Mouse (Mus musculus): ENCODE measurements around the gene Lonp1.
"Not testable (repeated sequence)": the region's sequence is repeated elsewhere in the genome, so short reads cannot be mapped to it uniquely, and the experiment has no call there.

Gene Lonp1

GRCm38 (mm10) chr17:56626754-56627470, at the start of gene Lonp1:
Gene Lonp1, minus strand, starts transcription at chr17:56626887.
- DNase-seq (ENCODE audit: low read depth) = peak; percentile 91

DNA sequence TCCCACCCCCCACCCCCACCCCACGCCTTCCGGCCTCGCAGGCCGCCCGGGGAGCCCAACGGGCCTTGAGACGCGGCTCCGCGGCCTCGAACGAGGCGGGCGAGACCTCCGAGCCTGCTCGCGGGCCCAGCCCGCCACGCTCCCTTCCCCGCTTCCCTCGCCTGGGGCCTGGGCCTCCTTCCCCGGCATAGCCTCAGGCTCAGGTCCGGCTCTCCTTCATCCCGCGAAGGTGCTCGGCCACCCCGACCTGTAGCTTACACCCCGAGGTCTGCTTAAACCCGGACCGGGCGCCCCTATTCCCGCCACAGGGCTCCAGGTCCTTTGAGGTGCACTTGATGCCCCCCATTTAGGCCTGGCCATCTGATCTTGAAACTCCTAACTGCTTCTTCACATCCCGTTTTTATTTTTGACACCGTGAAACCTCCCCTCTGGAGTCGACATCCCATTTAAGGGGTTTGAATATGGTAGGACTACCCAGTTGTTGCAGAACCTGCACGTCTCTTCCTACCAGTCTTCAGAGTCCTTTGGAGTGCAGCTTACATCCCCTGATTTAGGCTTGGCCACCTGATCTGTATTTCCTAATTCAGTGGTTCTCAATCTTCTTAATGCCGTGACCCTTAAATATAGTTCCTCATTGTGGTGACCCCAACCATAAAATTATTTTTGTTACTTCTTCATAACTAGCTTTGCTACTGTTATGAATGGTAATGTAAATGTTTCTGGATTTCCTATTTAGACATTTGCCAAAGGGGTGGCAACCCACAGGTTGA, 47.1 kb upstream of the Lonp1 start:
- DNase-seq (ENCODE audit: low read depth) = no peak

DNA sequence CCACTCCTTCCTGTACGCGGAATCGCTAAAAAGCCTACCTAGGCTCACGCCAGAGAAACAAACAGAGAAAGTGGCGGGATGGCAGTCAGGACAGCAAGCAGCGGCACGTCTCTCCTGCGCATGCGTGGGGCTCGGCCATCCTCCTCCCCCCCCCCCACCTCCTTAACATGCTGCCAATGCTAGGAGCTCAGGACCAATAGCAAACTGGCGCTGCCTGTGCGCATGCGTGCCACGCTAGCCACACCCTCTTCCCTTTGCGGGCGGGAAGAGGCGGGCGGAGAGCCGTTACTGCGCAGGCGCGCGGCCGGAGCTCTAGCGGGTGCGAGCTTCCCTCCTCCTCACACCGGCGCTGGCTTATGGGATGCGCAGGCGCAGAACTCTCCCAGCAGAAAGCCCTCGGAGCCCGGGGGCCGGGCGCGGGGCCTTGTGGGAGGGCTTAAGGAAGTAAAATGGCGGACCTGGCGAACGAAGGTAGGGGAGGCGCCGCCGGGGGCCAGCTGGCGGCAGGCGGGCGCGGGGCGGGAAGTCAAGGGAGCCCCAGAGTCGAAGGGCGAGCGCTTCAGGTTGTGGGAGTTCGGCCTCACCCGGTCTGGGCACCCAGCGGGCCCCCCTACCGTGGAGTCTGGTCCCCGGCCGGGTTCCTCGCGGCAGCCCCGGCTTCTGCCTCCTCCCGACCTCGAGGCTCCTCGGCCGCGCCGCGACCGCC, 46.4 kb upstream of the Lonp1 start, which contains the start of gene Ranbp3:
Ranbp3 (plus strand) TSS at position 354 of the 706 bp plus-strand sequence.
- DNase-seq (ENCODE audit: low read depth) = peak; percentile 99

DNA sequence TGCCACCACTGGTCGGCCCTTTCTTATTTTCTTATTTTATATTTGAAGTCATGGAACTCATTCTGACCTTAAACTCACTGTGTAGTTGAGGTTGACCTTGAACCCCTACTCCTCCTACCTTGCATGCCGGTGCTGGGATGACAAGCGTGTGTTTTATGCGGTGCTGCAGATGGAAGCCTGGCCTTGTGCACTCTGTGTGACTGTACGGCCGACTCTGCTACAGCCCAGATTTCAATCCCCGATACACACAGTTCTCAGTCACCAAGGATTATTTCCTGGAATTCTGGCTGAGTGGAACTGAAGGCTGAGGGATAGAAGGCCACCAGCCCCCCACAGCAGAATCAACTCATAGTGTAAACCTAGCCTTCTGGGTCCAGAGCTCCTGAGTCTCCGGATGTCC, 43.1 kb upstream of the Lonp1 start:
- DNase-seq (ENCODE audit: low read depth) = no peak

DNA sequence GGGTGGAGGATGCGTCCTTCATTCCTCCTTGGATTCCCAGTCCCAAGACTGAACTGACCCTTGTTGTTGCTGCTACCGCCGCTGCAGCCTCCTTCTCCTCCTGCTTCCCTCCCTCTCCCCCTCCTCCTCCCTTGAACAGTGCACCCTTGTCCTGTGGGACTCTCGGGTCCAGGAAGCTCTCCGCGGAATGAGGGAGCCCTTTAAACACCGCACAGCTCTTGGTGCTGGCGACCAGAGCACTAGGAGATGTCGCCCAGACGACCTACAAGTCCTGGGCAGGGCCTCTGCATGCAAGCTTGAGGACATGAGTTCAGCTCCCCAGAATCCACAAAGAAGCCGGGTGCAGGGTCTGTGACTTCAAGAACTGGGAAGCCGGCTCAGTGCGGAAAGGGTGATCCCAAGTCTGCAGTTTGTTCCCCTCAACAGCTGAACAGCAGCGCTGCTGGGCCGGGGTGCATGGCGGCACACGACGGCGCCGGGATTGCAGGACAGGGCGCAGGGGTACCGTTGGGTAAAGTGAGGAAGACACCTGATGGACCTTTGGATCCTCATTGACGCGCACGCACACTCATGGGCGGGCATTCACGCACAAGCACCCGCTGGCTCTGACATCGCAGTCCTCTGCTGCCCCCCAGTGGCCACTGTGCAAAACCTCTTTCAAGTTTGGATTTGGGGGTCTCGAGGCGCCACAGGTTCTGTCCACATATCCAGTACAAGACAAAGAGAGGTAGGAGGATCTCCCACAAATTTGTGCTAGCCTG, 41.9 kb upstream of the Lonp1 start:
- no peak for DNase-seq (ENCODE audit: low read depth)

DNA sequence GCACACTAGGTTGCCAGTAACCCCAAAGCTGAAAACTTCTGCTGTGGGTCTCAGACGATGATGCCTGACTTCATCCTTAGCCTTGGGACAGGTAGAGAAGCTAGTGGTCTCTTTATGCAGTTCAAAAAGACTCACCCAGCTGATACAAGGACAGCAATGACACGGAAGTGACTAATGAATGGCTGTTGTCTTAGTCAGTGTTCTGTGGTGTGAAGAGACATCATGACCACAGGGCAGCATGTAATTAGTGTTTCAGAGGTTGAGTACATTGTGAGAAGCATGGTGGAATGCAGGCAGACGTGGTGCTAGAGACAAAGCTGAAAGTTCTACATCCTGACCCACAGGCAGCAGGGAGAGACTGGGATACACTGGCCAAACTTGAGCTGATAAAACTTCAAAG, 40.9 kb upstream of the Lonp1 start:
- no peak for DNase-seq (ENCODE audit: low read depth)

DNA sequence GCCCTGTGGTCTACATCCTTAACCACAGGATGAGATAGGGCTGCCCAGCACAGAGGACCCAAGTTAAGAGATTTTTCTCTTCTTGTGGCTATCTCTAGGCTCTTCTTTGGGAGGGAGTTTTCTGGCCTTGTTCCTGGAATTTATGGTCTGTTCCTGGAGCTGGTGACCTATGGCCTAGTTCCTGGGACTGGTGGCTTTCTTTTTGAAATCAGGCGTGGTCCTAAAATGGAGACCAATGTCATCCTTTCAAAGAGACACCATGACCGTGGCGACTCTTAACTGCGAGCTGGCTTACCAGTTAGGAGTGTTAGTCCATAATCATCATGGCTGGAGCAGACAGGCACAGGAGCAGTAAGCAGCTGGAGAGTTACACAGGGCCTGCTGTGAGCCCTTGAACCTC, 39.7 kb upstream of the Lonp1 start:
- no peak for DNase-seq (ENCODE audit: low read depth)

DNA sequence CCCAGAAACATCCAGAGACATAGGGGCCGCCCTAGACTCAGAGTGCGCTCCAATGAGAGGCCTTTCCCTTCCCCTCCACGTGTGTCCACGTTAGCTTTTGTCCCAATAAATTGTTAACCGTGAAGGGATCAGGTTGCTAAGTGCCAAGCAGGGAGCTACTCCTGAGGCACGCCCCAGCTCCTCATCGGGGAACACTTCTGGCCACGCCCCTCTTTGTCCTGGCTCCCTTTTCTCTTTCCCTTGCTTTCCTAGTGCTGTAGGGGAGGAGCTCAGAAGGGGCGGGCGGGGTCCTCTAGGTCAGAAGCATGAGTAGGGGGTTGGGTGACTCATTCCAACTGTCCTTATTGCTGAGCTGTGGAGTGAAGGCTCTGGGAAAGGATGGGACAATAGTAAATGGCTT, 37.6 kb upstream of the Lonp1 start:
- DNase-seq (ENCODE audit: low read depth) = no peak

- DNase-seq (ENCODE audit: low read depth) = no peak
Measured at GRCm38 (mm10) chr17:56663659-56664058, 37.0 kb upstream of the Lonp1 start.

DNA sequence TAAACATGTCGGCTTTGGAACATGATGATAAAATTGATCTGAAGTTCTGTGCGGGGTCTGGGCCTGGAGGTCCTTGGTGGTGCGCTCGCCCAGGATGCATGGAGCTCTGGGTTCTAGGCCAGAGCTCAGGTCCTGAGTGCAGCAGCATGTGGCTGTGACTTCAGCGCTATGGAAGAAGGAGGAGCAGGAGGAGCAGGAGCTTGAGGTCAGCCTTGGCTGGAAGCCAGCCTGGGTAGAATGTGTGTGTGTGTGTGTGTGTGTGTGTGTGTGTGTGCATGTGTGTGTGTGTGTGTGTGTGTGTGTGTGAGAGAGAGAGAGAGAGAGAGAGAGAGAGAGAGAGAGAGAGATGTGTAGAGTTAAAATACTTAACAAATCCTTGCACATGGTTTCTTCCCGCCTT, 29.5 kb upstream of the Lonp1 start:
- DNase-seq (ENCODE audit: low read depth) = no peak

GRCm38 (mm10) chr17:56655311-56655710, 28.6 kb upstream of the Lonp1 start:
- DNase-seq (ENCODE audit: low read depth) = no peak

DNA sequence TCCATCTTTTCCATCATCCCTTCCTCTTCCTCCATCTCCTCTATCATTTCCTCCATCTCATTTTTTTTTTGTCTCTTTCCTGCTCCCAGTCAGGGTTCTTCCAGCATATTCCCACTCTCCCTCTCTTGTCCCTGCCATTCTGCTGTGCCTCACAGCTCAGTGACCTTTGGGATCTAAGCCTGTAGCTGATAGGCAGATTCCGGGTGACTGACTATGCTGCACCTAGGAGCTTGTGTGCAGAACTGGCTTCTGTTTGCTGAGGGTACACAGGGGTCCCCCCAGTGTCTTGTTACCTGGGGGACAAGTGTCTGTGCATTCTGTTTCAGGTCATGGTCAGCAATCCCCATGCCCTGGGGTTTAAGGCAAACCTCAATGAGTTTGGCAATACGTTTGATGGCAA, 28.1 kb upstream of the Lonp1 start:
- no peak for DNase-seq (ENCODE audit: low read depth)

- no peak for DNase-seq (ENCODE audit: low read depth)
Measured at GRCm38 (mm10) chr17:56651801-56652200, 25.1 kb upstream of the Lonp1 start.

- no peak for DNase-seq (ENCODE audit: low read depth)
Measured at GRCm38 (mm10) chr17:56647546-56647945, 20.9 kb upstream of the Lonp1 start.

DNA sequence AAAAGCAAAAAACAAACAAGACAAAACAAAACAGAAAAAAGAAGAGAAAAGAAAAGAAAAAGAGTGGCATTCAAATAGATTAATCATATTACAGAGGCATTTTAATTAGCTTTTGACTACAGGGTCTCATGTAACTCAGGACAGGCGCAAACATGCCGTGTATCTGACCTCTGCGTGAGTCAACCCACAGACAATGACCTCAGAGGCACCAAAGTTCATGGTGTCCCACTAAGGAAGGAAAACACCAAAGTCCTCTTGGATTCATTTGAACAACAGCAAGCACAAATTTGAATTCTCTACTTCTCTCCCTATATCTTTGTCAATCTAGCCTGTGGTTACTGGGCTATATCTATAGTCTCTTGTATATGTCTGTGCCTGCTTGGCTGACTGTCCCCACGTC, 16.6 kb upstream of the Lonp1 start:
- no peak for DNase-seq (ENCODE audit: low read depth)

- DNase-seq (ENCODE audit: low read depth) = no peak
Measured at GRCm38 (mm10) chr17:56634023-56634422, 7.3 kb upstream of the Lonp1 start.

GRCm38 (mm10) chr17:56631807-56632206, 5.1 kb upstream of the Lonp1 start:
- DNase-seq (ENCODE audit: low read depth) = no peak

GRCm38 (mm10) chr17:56629800-56630781, 3.4 kb upstream of the Lonp1 start:
- DNase-seq (ENCODE audit: low read depth) = not testable (repeated sequence)

DNA sequence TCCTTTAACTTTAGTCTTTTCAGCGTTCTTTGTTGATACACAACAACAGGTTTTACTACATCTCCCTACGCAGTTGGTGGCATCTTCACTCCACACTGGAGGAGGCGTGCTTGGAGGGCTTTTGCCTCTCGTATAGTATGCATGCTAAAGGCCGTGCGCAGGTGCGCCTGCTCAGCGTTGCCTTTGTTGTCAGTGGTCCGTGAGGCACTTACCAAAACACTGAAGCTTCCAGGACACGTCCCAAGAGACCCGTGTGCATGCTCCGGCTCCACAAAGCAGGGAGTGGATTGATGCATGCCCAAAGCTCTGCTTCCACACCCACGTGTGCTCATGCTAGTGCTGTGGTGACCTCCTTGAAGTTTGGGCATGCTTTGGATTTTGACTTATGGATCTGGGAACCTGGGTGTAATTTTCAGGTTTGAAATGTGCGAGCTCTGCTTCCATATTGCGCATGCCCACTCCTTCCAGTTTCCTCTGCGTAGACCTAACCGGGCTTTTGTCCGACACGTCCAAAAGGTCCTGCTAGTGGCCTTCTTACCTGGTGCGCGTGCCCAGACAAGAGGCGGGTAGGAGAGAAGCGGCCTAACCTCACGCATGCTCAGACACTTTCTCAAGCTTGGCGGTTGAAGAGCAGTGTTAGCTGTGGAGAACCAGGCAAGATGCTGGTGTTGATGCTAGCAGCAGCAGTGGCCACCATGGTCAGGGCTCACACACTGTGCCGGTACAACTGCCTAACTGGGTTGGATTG, 1.0 kb upstream of the Lonp1 start, which contains the start of gene Catsperd:
Catsperd (plus strand) TSS at position 614 of the 748 bp plus-strand sequence.
- DNase-seq (ENCODE audit: low read depth) = no peak

DNA sequence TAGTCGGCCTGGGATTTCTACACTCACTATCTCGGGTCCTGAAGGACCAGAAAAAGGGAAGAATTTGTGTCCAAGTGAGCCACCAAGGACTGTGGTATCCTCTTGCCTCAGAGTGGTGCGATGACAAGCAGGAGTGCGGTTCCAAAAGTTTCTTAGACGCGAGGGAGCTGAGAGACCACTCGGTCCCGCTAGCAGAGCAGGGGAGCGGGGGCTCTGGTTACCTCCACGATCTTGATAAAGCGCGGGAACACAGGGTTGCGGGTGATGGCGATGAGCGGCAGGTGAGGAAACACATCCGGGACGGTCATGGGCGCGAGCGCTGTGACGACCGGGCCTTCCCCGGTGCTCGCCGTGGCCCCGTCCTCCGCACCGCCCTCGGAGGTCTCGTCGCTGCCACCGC, 427 bp downstream of the Lonp1 start:
- no peak for DNase-seq (ENCODE audit: low read depth)

All from fibroblast of lung, adult 2 months (primary cell).